Mouse (Mus musculus) C2C12 (cell line): ENCODE measurements at regions not wholly inside any gene's neighbourhood (a gene's known extent, or its start where the extent isn't known, plus 50 kb on each side); places are given as distances from the start of the nearest gene placed in this dataset.

ENCODE experiments used
- CEBPB ChIP-seq: IDR thresholded peaks from one replicate; pipeline ENCODE4 v1.6.1; 2011; ENCODE audit warnings: low read depth, mild to moderate bottlenecking, control low read depth, moderate library complexity
- CTCF ChIP-seq: IDR thresholded peaks from one replicate; pipeline ENCODE4 v1.5.1; 2011; ENCODE audit not compliant: control insufficient read depth, insufficient read depth, insufficient read length
- FOSL1 ChIP-seq: IDR thresholded peaks from one replicate; pipeline ENCODE4 v1.8.0; 2011; ENCODE audit warnings: mild to moderate bottlenecking, low read length; ENCODE audit not compliant: poor library complexity, insufficient read depth, severe bottlenecking
- MAX ChIP-seq: IDR thresholded peaks from one replicate; pipeline ENCODE4 v1.6.1; 2011; ENCODE audit warnings: mild to moderate bottlenecking, control low read depth
- MYOD1 ChIP-seq: IDR thresholded peaks from one replicate; pipeline ENCODE4 v1.6.1; 2011; ENCODE audit warnings: low read depth; ENCODE audit not compliant: control insufficient read depth, insufficient read length
- MYOG ChIP-seq: IDR thresholded peaks from one replicate; pipeline ENCODE4 v1.6.1; 2011; ENCODE audit not compliant: control insufficient read depth, insufficient read length; ENCODE audit errors: extremely low read depth
- USF1 ChIP-seq: IDR thresholded peaks from one replicate; pipeline ENCODE4 v1.6.1; 2011; ENCODE audit warnings: low read depth, mild to moderate bottlenecking, control low read depth, moderate library complexity

GRCm38 (mm10) chr8:28593238-28593637 lies 1145.8 kb downstream of the Poteg start:
- no peak for TF ChIP-seq CTCF
- no peak for TF ChIP-seq MYOG
- no peak for TF ChIP-seq USF1
- no peak for TF ChIP-seq CEBPB
- TF ChIP-seq MAX: no peak
- TF ChIP-seq MYOD1: no peak
- TF ChIP-seq FOSL1: no peak
